Mouse (Mus musculus) spleen, adult 2 months (tissue): ENCODE measurements around the gene Kif28.

Source experiments
- CTCF ChIP-seq: fragments of 200-500 bp; IDR thresholded peaks from 2 replicates; pipeline ENCODE4 v1.5.1; 2011; ENCODE audit warnings: mild to moderate bottlenecking, inconsistent platforms; ENCODE audit not compliant: insufficient read depth, insufficient read length, insufficient replicate concordance; ENCODE audit errors: extremely low read depth
- POLR2A ChIP-seq: fragments of 200-500 bp; IDR thresholded peaks from 2 replicates; pipeline ENCODE4 v1.6.1; 2011; ENCODE audit warnings: low read depth, low read length, inconsistent platforms

GRCm38 (mm10) chr1:179687966-179688365, 57.1 kb downstream of the Kif28 start:
- TF ChIP-seq CTCF (no peak), POLR2A (no peak)
